Mouse (Mus musculus) right cerebral cortex, postnatal 4 days (tissue): ENCODE measurements at regions not wholly inside any gene's neighbourhood (a gene's known extent, or its start where the extent isn't known, plus 50 kb on each side); places are given as distances from the start of the nearest gene placed in this dataset.

Experiments
- DNase-seq: peaks from one replicate; pipeline ENCODE4 v3.0.0-alpha.2; 2022

GRCm38 (mm10) chr12:106128944-106129724 lies 119.1 kb downstream of the Vrk1 start:
- DNase-seq: no peak

GRCm38 (mm10) chr12:106130071-106130676 lies 120.1 kb downstream of the Vrk1 start:
- peak; percentile 44 for DNase-seq

GRCm38 (mm10) chr12:106132715-106133114 lies 122.7 kb downstream of the Vrk1 start:
- DNase-seq: no peak

GRCm38 (mm10) chr12:106138466-106138865 lies 128.4 kb downstream of the Vrk1 start:
- DNase-seq: no peak

GRCm38 (mm10) chr12:106139491-106139890 lies 129.5 kb downstream of the Vrk1 start:
- DNase-seq: no peak

- DNase-seq: no peak
Measured at GRCm38 (mm10) chr12:106139927-106140326, 129.9 kb downstream of the Vrk1 start.

- DNase-seq: no peak
Measured at GRCm38 (mm10) chr12:106140671-106141070, 130.6 kb downstream of the Vrk1 start.

GRCm38 (mm10) chr12:106143548-106143947 lies 133.5 kb downstream of the Vrk1 start:
- DNase-seq: no peak

GRCm38 (mm10) chr12:106156837-106157236 lies 146.8 kb downstream of the Vrk1 start:
- no peak for DNase-seq

GRCm38 (mm10) chr12:106157827-106158226 lies 147.8 kb downstream of the Vrk1 start:
- DNase-seq: no peak

- DNase-seq: no peak
Measured at GRCm38 (mm10) chr12:106158620-106159019, 148.6 kb downstream of the Vrk1 start.

- DNase-seq: no peak
Measured at GRCm38 (mm10) chr12:106171301-106171700, 161.3 kb downstream of the Vrk1 start.

- DNase-seq: no peak
Measured at GRCm38 (mm10) chr12:106173211-106173610, 163.2 kb downstream of the Vrk1 start.

GRCm38 (mm10) chr12:106174070-106174980 lies 164.3 kb downstream of the Vrk1 start:
- DNase-seq: peak; percentile 26

GRCm38 (mm10) chr12:106174981-106175700 lies 165.1 kb downstream of the Vrk1 start:
- no peak for DNase-seq

GRCm38 (mm10) chr12:106177302-106177701 lies 167.3 kb downstream of the Vrk1 start:
- DNase-seq: no peak

GRCm38 (mm10) chr12:106177861-106178260 lies 167.8 kb downstream of the Vrk1 start:
- DNase-seq: no peak

GRCm38 (mm10) chr12:106178688-106179205 lies 168.7 kb downstream of the Vrk1 start:
- DNase-seq: no peak

- no peak for DNase-seq
Measured at GRCm38 (mm10) chr12:106182923-106183322, 172.9 kb downstream of the Vrk1 start.

- no peak for DNase-seq
Measured at GRCm38 (mm10) chr12:106183973-106184372, 173.9 kb downstream of the Vrk1 start.

GRCm38 (mm10) chr12:106185398-106186077 lies 175.5 kb downstream of the Vrk1 start:
- DNase-seq: no peak

- DNase-seq: no peak
Measured at GRCm38 (mm10) chr12:106186501-106186900, 176.5 kb downstream of the Vrk1 start.
